Mouse (Mus musculus) gastrocnemius, adult 2 months (tissue): ENCODE results near the gene Mib2. TPM values are rescaled to one million over a fixed set of nuclear protein-coding genes. Genes with fewer than 3 reads are reported as not detected.
A peak's percentile ranks its signal among the peaks of the same experiment; 100 is the strongest.
"Not testable (repeated sequence)": the region's sequence is repeated elsewhere in the genome, so short reads cannot be mapped to it uniquely, and the experiment has no call there.

Experiments used
- DNase-seq: peaks from one replicate; pipeline ENCODE4 v3.0.0; 2022
- H3K27ac ChIP-seq: fragments of 200-600 bp; 2 replicates; pipeline ENCODE4 v1.8.1; 2022; ENCODE audit warnings: mild to moderate bottlenecking
- H3K4me3 ChIP-seq: fragments of 200-600 bp; 2 replicates; pipeline ENCODE4 v1.8.1; 2022; ENCODE audit warnings: mild to moderate bottlenecking, moderate library complexity
- CTCF ChIP-seq: fragments of 200-600 bp; IDR thresholded peaks from 2 replicates; pipeline ENCODE4 v1.8.1; 2022; ENCODE audit warnings: antibody characterized with exemption, mild to moderate bottlenecking, moderate library complexity
- intact Hi-C: fragments of 180-260 bp; cut with DNase I; formaldehyde crosslinking; loops from one replicate; pipeline ENCODE4 v1.15.1; 2025
- total RNA-seq, 2 experiments: library from RNA; stranded (reverse); gene quantifications; 2 replicates each; pipeline ENCODE4 v1.2.3; 2021

Gene Mib2
- total RNA-seq, 2 experiments from 2014 or later = 17.7 to 19.8 TPM

GRCm38 (mm10) chr4:155658961-155659360 is 10.0 kb downstream of the Mib2 start:
- intact Hi-C loops = no loop called here
- peak; percentile 21 for DNase-seq
- Histone ChIP-seq H3K27ac (no peak overlapping the region), H3K4me3 (no peak overlapping the region)
- no peak for TF ChIP-seq CTCF

- DNase-seq = no peak
- H3K27ac ChIP-seq = no peak overlapping the region
- intact Hi-C loops = no loop called here
- H3K4me3 ChIP-seq = no peak overlapping the region
- TF ChIP-seq CTCF = no peak
Measured at GRCm38 (mm10) chr4:155656214-155656751, 12.7 kb downstream of the Mib2 start.

- intact Hi-C loops = no loop called here
- H3K4me3 ChIP-seq = peak overlapping the region; percentile 72
- DNase-seq = peak; percentile 70
- TF ChIP-seq CTCF = no peak
- peak overlapping the region; percentile 76 for H3K27ac ChIP-seq
Measured at GRCm38 (mm10) chr4:155654456-155655298, 14.3 kb downstream of the Mib2 start.

- intact Hi-C loops = no loop called here
- no peak for TF ChIP-seq CTCF
- Histone ChIP-seq H3K4me3 (peak overlapping the region; percentile 72), H3K27ac (peak overlapping the region; percentile 76)
- no peak for DNase-seq
Measured at GRCm38 (mm10) chr4:155654183-155654455, 14.9 kb downstream of the Mib2 start.

- TF ChIP-seq CTCF = peak; percentile 7; the same call in 1 of the 2 replicates
- DNase-seq = peak; percentile 51
- Histone ChIP-seq H3K27ac (peak overlapping the region; percentile 76), H3K4me3 (peak overlapping the region; percentile 72)
- intact Hi-C loops = no loop called here
Measured at GRCm38 (mm10) chr4:155653451-155654182, 15.4 kb downstream of the Mib2 start.

- peak within 1 kb of the TSS; percentile 72 for H3K4me3 ChIP-seq
- intact Hi-C loops = no loop called here
- no peak; the same call in 1 of the 2 replicates for TF ChIP-seq CTCF
- DNase-seq = peak; percentile 77
- H3K27ac ChIP-seq = peak within 1 kb of the TSS; percentile 76
Measured at GRCm38 (mm10) chr4:155653086-155653450, 15.9 kb downstream of the Mib2 start, which contains the start of gene Mmp23. Mmp23 (minus strand) TSS chr4:155653384.

- peak; percentile 28 for DNase-seq
- H3K27ac ChIP-seq = peak overlapping the region; percentile 76
- peak overlapping the region; percentile 72 for H3K4me3 ChIP-seq
- no peak for TF ChIP-seq CTCF
- intact Hi-C loops = no loop called here
Measured at GRCm38 (mm10) chr4:155652283-155653085, 16.5 kb downstream of the Mib2 start.

- TF ChIP-seq CTCF = no peak
- Histone ChIP-seq H3K4me3 (peak overlapping the region; percentile 72), H3K27ac (peak overlapping the region; percentile 16; the same call in 1 of the 2 replicates)
- peak; percentile 35 for DNase-seq
- intact Hi-C loops = no loop called here
Measured at GRCm38 (mm10) chr4:155651553-155652269, 17.3 kb downstream of the Mib2 start.

GRCm38 (mm10) chr4:155649355-155649754 is 19.6 kb downstream of the Mib2 start:
- TF ChIP-seq CTCF = no peak
- Histone ChIP-seq H3K4me3 (no peak overlapping the region), H3K27ac (no peak overlapping the region)
- intact Hi-C loops = no loop called here
- DNase-seq = no peak

- Histone ChIP-seq H3K4me3 (no peak overlapping the region), H3K27ac (no peak overlapping the region)
- no peak for DNase-seq
- intact Hi-C loops = no loop called here
- TF ChIP-seq CTCF = no peak
Measured at GRCm38 (mm10) chr4:155645721-155646120, 23.3 kb downstream of the Mib2 start.

GRCm38 (mm10) chr4:155645308-155645707 is 23.7 kb downstream of the Mib2 start, which contains the start of gene Gm10563:
Gm10563 (minus strand) TSS chr4:155645408.
- DNase-seq, H3K27ac ChIP-seq, H3K4me3 ChIP-seq, intact Hi-C loops: not testable (repeated sequence)

GRCm38 (mm10) chr4:155643531-155643930 is 25.5 kb downstream of the Mib2 start:
- Histone ChIP-seq H3K4me3 (no peak overlapping the region), H3K27ac (no peak overlapping the region)
- no peak for DNase-seq
- intact Hi-C loops = no loop called here
- no peak for TF ChIP-seq CTCF
